Mouse (Mus musculus) G1E (cell line): ENCODE results near the gene Slc6a4. TPM values are rescaled to one million over a fixed set of nuclear protein-coding genes. Genes with fewer than 3 reads are reported as not detected.
A peak's percentile ranks its signal among the peaks of the same experiment; 100 is the strongest.

Source experiments
- ATAC-seq: 2 replicates; pipeline ENCODE4 v1.8.0; 2016; ENCODE audit warnings: mild to moderate bottlenecking; ENCODE audit not compliant: insufficient number of reproducible peaks, poor library complexity, low FRiP score, severe bottlenecking; ENCODE audit errors: extremely low read depth
- DNase-seq: peaks from one replicate; pipeline ENCODE4 v3.0.0; 2012; ENCODE audit warnings: low spot score
- H3K27me3 ChIP-seq: 2 replicates; pipeline ENCODE4 v1.6.1; 2012; ENCODE audit warnings: mild to moderate bottlenecking, low read length, inconsistent platforms; ENCODE audit not compliant: insufficient read depth
- H3K36me3 ChIP-seq: replicated peaks from 2 replicates; pipeline ENCODE3; 2012; ENCODE audit warnings: mild to moderate bottlenecking, inconsistent platforms
- H3K4me1 ChIP-seq: 2 replicates; pipeline ENCODE4 v1.6.1; 2012; ENCODE audit warnings: low read depth, low read length, inconsistent platforms, mixed read lengths; ENCODE audit not compliant: insufficient read depth
- H3K4me3 ChIP-seq: 2 replicates; pipeline ENCODE4 v1.5.1; 2012; ENCODE audit warnings: low read depth, mild to moderate bottlenecking, inconsistent platforms, low read length, moderate library complexity, mixed read lengths
- H3K9me3 ChIP-seq: replicated peaks from 2 replicates; pipeline ENCODE4 v1.6.1; 2012; ENCODE audit warnings: inconsistent platforms
- CTCF ChIP-seq: IDR thresholded peaks from 2 replicates; pipeline ENCODE4 v1.5.1; 2012; ENCODE audit warnings: low read depth, low read length, inconsistent platforms, mixed read lengths
- GATA1 ChIP-seq: IDR thresholded peaks from 2 replicates; pipeline ENCODE4 v1.6.1; 2012; ENCODE audit warnings: borderline replicate concordance, low read length, inconsistent platforms, mixed read lengths
- GATA2 ChIP-seq: IDR thresholded peaks from 2 replicates; pipeline ENCODE4 v1.6.1; 2012; ENCODE audit warnings: low read depth, low read length, inconsistent platforms, borderline replicate concordance
- POLR2AphosphoS5 ChIP-seq: IDR thresholded peaks from 2 replicates; pipeline ENCODE4 v1.6.1; 2012; ENCODE audit warnings: low read depth, low read length, inconsistent platforms; ENCODE audit not compliant: insufficient replicate concordance
- TAL1 ChIP-seq: conservative IDR thresholded peaks from 2 replicates; pipeline ENCODE4 v1.6.1; 2012; ENCODE audit warnings: low read depth, low read length, inconsistent platforms, mixed read lengths
- polyA plus RNA-seq: library from polyadenylated mRNA; stranded (reverse); fragments of >175 nt; gene quantifications from 2 replicates; pipeline ENCODE4 v1.2.3, GENCODE M21; 2012
- total RNA-seq, 2 experiments: library from RNA; stranded (forward) in 1 of 2; stranded (reverse) in 1 of 2; fragments of 200-1000 nt in 1 of 2; fragments of >200 nt in 1 of 2; fragmentation: Nextera tagmentation in 1 of 2; gene quantifications; 2 replicates each; pipeline ENCODE4 v1.2.3; 2014 to 2017

Gene Slc6a4
- total and polyA plus RNA-seq, 3 experiments, result 0.27 TPM; not detected in 2

DNA sequence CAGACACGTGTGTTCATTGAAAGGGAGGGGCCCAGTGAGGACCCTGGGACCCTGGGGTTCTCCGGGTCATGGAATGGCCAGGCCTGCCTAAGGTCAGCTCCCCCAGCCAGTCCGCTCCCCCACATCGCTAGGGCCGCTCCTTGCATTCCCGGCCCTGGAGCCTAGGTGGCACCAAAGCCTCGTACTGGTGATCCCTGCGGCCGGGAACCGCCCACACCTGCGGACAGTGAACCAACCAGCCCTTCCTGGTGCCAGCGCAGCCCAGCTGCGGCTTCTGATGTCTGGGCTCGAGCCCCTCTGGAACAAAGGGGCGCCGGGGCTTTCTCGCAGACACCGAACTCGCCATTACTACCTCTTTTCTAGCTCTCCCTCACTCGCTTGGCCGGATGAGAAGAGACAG, 1.1 kb upstream of the Slc6a4 start:
- Histone ChIP-seq H3K27me3 (peaks cover 72% of the 10 kb centered on the region), H3K4me1 (peaks cover 23% of the 10 kb centered on the region), H3K9me3 (no peaks in the 10 kb centered on the region), H3K4me3 (peak overlapping the region; percentile 58; the same call in 1 of the 2 replicates), H3K36me3 (no peaks in the 10 kb centered on the region)
- DNase-seq (peak; percentile 72), ATAC-seq (0 out of 2 replicates have a peak, but pooled peaks have one; percentile 4)
- TF ChIP-seq CTCF (peak; percentile 55), GATA1 (no peak), POLR2AphosphoS5 (no peak), GATA2 (no peak), TAL1 (no peak)

GRCm38 (mm10) chr11:76998705-76999226, 363 bp downstream of the Slc6a4 start:
- Histone ChIP-seq H3K4me1 (peaks cover 19% of the 10 kb centered on the region), H3K9me3 (no peaks in the 10 kb centered on the region), H3K36me3 (no peaks in the 10 kb centered on the region), H3K4me3 (no peak overlapping the region), H3K27me3 (peaks cover 78% of the 10 kb centered on the region)
- DNase-seq (no peak), ATAC-seq (no peak)
- TF ChIP-seq CTCF (no peak), GATA1 (no peak), POLR2AphosphoS5 (no peak), GATA2 (no peak), TAL1 (no peak)

GRCm38 (mm10) chr11:77000741-77001140, 2.3 kb downstream of the Slc6a4 start:
- H3K4me3 ChIP-seq, result no peak overlapping the region

DNA sequence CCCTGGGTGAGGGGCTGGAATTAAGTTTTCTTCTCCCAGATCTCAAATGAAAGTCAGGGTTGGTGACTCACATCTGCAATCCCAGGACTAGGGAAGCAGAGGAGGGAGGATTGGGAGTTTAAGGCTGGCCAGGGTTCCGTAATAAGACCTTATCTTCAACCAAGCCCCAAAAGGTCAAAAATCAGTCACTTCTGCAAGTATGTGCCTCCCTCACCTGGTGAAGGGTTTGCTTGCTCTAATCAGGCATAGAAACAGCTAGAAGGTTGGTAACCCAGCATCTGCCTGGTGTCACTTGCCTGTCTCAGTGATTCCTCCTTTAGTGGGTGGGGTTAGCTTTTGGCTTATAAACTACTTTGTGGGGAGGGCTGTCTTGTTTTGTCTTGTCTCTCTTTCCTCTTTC, 4.0 kb downstream of the Slc6a4 start:
- peaks cover 7% of the 10 kb centered on the region for H3K4me1 ChIP-seq
- no peaks in the 10 kb centered on the region for H3K9me3 ChIP-seq
- ATAC-seq (no peak), DNase-seq (no peak)
- TF ChIP-seq CTCF (no peak), GATA2 (no peak), GATA1 (no peak), POLR2AphosphoS5 (no peak), TAL1 (no peak)
- H3K27me3 ChIP-seq, result peaks cover 77% of the 10 kb centered on the region
- no peak overlapping the region for H3K4me3 ChIP-seq
- H3K36me3 ChIP-seq, result no peaks in the 10 kb centered on the region

More at GRCm38 (mm10) chr11:77000741-77001140, 2.3 kb downstream of the Slc6a4 start:
- Histone ChIP-seq H3K36me3 (no peaks in the 10 kb centered on the region), H3K9me3 (no peaks in the 10 kb centered on the region), H3K27me3 (peaks cover 84% of the 10 kb centered on the region), H3K4me1 (peaks cover 19% of the 10 kb centered on the region)
- ATAC-seq (no peak), DNase-seq (no peak)
- TF ChIP-seq GATA1 (no peak), TAL1 (no peak), POLR2AphosphoS5 (no peak), CTCF (no peak), GATA2 (no peak)

- Histone ChIP-seq H3K4me1 (no peaks in the 10 kb centered on the region), H3K36me3 (no peaks in the 10 kb centered on the region), H3K27me3 (peaks cover 65% of the 10 kb centered on the region), H3K4me3 (no peak overlapping the region), H3K9me3 (no peaks in the 10 kb centered on the region)
- ATAC-seq (no peak), DNase-seq (no peak)
- TF ChIP-seq POLR2AphosphoS5, result no peak
- TF ChIP-seq GATA2, result no peak
- no peak for TF ChIP-seq TAL1
- TF ChIP-seq CTCF, result no peak
- no peak for TF ChIP-seq GATA1
Measured at GRCm38 (mm10) chr11:77005881-77006280, 7.5 kb downstream of the Slc6a4 start.

- ATAC-seq, result no peak
- no peak for DNase-seq
- Histone ChIP-seq H3K9me3 (no peaks in the 10 kb centered on the region), H3K4me1 (no peaks in the 10 kb centered on the region), H3K27me3 (peaks cover 65% of the 10 kb centered on the region), H3K4me3 (no peak overlapping the region), H3K36me3 (no peaks in the 10 kb centered on the region)
- no peak for TF ChIP-seq POLR2AphosphoS5
Measured at GRCm38 (mm10) chr11:77006616-77007015, 8.2 kb downstream of the Slc6a4 start.
